Mouse (Mus musculus): ENCODE measurements around the gene Tor1a.

Gene Tor1a

GRCm38 (mm10) chr2:30967352-30968327 lies at the start of gene Tor1a:
Gene Tor1a, minus strand, starts transcription at chr2:30967933.
- peak; percentile 81 for DNase-seq (ENCODE audit: low spot score)

DNA sequence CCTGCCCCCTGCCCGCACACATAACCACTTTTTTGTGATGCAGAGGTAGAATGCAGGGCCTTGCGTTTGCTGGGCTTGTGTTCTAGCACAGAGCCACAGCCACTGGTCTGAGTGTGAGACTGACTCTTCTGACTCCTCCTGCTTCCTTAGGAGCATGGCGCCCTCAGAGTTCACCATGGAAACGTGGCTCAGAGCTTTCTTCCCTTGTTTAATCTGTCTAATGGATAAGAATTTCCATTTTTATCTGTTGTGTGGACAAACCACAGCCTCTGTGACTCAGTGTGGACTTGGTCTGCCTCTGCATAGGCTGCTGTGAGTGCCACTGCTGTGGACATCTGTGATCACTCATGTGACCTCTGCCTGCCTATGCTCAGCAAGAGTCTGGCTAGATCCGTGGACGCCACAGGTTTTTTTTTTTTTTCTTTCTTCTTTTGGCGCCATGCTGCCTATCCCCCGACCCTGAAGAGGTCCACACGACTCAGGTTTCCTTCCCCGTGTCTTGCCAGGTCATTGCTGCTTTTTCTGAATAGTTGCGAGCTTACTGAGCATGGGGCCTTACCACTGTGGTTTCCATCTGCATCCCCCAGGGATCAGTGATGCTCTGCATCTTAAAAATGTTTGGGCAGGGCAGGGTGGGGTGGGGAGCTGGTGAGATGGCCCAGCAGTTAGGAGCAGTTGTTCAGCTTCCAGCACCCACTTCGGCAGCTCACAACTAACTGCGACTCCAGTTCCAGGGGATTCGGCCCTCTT lies 45.8 kb upstream of the Tor1a start:
- DNase-seq (ENCODE audit: low spot score): no peak

- DNase-seq (ENCODE audit: low spot score): no peak
Measured at GRCm38 (mm10) chr2:31007208-31007607, 39.5 kb upstream of the Tor1a start.

DNA sequence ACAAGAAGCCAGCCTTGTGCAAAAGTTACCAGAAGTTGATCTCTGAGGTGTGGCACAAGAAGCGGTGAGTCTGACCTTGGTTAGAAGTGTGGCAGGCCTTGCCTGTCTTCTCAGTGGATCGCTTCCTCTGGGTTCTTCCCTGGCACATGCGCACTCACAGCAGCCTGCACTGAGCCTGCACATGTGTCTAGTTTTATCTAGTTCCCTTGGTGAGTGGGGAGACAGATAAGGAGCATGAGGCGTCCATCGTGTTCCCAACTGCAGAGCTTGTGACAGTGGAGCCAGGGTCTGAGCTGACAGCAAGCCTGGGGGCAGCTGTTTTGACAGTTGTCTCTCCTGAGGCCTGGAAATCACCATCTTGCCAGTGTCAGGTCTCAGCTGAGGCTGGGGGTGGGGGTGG lies 38.7 kb upstream of the Tor1a start:
- peak; percentile 60 for DNase-seq (ENCODE audit: low spot score)

- DNase-seq (ENCODE audit: low spot score): no peak
Measured at GRCm38 (mm10) chr2:31005453-31005852, 37.7 kb upstream of the Tor1a start.

- DNase-seq (ENCODE audit: low spot score): no peak
Measured at GRCm38 (mm10) chr2:31002857-31003256, 35.1 kb upstream of the Tor1a start.

DNA sequence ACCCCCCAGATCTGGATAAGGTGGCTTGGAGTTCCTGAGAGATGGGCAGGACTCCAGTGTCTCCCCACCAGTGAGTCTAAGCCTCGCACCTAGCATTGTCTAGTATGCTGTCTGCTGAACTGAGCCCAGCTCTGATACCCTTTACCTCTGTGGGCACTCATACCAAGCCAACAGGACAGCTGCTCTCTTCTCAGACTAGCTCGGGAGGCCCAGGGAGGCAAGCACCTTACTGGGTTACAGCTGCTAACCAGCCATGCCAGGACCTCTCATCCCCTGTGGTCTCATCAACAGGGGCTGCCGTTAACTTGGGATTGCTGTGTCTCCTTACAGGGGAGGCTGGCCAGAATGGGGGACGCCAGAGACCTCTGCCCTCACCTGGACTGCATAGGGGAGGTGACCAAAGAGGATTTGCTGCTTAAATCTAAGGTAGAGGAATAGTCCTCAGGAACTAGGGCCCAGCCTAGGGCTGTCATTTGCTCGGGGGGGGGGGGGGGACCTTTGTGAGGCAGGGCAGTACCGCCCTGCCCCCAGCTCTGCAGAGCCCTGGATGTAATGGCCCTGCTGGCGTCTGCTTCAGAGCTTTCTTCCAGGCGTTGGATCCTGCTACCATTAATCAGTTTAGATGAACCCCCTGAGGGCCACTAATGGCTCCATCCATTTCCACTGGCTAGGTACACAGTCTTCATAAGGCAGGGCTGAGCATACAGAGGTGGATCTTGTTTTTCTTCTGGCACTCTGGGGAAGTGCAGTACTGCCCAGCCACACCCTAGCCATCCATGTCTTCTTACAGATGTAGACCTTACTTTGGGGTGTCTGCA lies 30.9 kb upstream of the Tor1a start:
- DNase-seq (ENCODE audit: low spot score): peak; percentile 46

- no peak for DNase-seq (ENCODE audit: low spot score)
Measured at GRCm38 (mm10) chr2:30995432-30995996, 27.8 kb upstream of the Tor1a start.

GRCm38 (mm10) chr2:30994853-30995252 lies 27.1 kb upstream of the Tor1a start:
- no peak for DNase-seq (ENCODE audit: low spot score)

DNA sequence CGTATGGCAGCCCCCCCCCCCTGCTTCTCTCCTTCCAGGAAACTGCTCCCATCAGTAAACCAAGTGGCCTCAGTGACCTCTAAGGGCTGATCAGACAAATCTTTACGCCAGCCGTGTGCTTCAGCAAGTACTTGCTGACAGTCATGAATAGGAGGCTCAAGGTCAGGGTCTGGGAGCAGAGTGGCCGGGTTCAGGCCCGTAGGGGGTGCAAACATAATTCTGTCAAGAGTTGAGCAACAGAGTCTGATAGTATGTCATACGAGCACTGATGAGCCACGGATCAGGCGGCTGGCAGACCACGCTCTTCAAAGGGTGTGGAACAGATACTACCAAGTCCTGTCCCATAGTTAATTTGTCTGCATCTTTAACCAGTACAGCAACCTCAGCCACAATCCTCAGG lies 22.5 kb upstream of the Tor1a start:
- DNase-seq (ENCODE audit: low spot score): no peak

DNA sequence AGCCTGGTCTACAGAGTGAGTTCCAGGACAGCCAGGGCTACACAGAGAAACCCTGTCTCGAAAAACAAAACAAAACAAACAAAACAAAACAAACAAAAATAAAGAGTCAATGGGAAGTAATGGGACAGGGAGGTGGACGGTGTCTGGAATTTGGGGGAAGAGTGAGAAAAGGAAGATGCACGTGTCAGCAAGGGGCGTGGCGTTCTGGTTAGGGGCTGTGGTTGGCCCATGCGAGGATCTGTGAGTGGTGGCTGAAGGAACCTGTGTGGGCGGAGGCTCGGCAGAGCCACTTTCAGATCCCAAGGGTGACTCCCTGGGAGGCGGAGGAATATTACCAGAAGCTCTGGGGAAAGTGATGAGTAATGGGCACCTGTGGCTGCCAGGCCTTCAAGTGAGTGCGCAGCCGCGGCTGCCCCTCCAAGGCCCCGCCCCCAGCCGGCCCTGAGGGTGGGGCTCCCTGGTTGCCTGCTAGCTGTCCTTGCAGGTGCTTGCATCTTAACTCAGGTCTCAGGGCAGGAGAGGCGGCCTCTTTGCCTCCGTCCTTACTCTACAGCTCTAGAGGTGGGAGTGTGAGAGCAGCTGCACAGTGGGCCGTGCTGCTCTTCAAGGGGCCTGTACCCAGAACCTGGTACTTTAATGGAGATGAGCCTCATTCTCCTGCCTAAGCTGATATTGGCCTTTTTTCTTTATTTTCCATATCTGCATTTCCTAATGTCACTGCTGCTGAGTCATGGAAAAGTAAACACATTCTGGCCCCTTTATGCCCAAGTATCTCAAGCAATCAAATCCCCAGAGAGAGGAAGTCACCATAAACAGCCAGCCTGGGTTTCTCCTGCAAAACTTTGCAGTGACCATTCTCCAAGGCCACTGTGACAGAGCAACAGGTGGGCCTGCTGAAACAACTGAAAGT lies 17.6 kb upstream of the Tor1a start:
- DNase-seq (ENCODE audit: low spot score): peak; percentile 89

GRCm38 (mm10) chr2:30983024-30983423 lies 15.3 kb upstream of the Tor1a start:
- no peak for DNase-seq (ENCODE audit: low spot score)

DNA sequence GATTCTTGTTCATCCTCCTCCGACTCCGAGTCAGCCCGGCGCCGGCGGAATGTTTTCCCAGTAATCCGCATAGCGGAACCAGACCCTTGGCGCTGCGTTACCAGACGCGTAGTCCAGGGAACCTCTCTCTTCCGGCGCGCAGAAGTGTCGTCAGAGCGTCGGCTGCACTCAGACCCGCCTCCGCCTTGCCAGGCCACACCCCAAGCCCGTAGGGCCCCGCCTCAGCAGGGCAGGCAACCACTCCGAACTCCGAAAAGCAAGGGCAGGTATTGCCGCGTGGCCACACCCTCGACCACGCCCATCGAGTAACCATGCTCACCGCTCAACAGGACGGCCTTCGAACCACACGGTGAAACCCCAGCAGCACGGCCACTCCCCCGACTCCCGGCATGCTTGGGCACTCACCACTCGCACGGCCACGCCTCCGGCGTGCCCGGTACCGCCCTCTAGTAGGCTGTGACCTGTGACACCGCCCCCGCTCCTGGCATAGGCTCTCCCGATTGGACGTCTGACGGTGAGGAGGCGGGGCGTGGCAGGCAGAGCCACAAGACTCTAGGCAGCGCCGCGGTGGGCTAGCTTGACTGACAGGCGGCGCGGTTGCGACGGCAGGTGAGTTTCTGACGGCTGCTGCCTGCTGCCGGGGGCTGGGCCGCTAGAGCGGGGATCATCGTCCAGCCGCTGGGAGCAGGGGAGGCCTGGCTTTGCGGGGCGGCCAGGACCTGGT lies 14.2 kb upstream of the Tor1a start, which contains the start of the genes BC005624 and Usp20:
TSS of gene BC005624 (minus strand) at position 412 of the 724 bp plus-strand sequence.
TSS of gene Usp20 (plus strand) at position 490 of the 724 bp plus-strand sequence.
- peak; percentile 97 for DNase-seq (ENCODE audit: low spot score)

DNA sequence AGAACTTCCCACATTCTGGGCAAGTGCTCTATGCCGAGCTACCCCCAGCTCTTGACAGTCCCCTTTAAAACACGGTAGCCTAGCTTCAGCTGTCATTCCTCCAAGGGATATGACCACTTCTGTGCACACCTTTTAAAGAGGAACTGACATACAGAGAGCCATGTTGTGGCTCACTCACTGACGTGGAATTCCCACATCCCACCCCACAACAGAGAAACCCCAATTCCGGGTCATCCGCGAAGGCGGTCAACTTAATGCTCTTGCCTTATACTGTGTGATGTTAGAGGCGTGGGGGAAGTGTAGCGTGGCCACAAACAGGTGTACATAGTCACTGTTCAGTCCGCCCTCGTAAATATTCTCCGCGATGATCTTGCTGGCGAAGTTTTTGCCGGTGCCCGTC lies 907 bp downstream of the Tor1a start:
- no peak for DNase-seq (ENCODE audit: low spot score)

DNA sequence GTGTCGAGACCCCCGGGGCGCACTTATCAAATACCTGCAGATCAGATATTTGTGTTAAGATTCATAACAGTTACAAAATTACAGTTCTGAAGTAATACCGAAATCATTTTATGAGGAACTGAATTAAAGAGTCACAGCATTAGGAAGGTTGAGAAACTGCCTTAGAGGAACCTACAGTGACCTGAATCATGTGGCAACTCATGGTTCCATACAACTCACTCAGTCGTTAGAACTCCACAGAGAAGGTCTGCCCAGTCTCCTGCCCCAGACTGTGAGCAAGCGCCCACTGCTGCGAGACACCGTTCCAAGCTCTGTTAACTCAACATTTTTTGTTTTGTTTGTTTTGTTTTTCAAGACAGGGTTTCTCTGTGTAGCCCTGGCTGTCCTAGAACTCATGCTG lies 2.1 kb downstream of the Tor1a start:
- DNase-seq (ENCODE audit: low spot score): no peak

GRCm38 (mm10) chr2:30962570-30963254 lies 5.0 kb downstream of the Tor1a start:
- no peak for DNase-seq (ENCODE audit: low spot score)

GRCm38 (mm10) chr2:30959856-30960255 lies 7.9 kb downstream of the Tor1a start:
- no peak for DNase-seq (ENCODE audit: low spot score)

DNA sequence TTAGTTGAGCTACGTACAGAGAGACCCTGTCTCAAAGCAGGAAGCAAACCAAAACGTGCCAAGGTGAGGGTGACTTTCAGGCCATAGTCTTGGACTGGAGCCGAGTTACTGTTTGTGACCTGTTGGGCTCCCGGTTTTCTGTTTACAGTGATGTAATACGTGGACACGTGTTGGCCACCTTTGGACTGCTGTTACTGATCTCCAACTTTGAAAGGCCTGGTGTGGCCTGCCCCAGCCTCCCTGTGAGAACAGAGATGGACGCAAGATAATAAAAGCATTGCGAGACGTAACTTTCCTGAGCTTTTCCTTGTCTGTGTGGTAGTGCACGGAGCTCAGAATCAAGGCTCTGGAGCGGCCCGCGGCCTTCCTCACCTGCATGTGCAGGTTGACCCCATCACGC lies 9.0 kb downstream of the Tor1a start:
- DNase-seq (ENCODE audit: low spot score): no peak

DNA sequence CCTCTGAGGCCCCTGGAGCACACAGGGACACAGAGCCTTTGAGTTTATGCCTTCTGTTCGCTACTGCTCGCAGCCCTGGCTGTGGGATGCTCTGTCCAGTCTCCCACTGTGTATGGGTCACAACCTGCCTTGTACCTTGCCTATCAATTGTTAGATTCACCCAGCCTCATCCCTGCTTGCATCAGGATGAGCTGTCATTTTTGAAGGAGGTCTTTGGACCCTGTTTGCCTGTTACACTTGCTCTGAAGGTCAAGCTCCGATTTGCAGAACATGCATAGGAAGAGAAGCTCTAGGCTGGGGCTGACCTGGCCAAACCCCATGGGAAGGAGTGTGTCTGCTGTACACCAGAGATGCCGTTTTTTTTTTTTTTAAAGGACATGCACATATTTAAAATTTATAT lies 10.2 kb downstream of the Tor1a start:
- DNase-seq (ENCODE audit: low spot score): no peak

Measured in MN1 (cell line).